Mouse (Mus musculus) brain, embryonic 14.5 days (tissue): ENCODE results near the gene Tex19.1. TPM values are rescaled to one million over a fixed set of nuclear protein-coding genes. Genes with fewer than 3 reads are reported as not detected.

Experiments
- DNase-seq: peaks from one replicate; pipeline ENCODE4 v3.0.0-alpha.2; 2011; ENCODE audit warnings: low read depth
- CTCF ChIP-seq: fragments of 200-500 bp; IDR thresholded peaks from 2 replicates; pipeline ENCODE4 v1.5.1; 2012; ENCODE audit warnings: inconsistent platforms, mild to moderate bottlenecking, moderate library complexity, borderline replicate concordance; ENCODE audit not compliant: insufficient read depth, insufficient read length; ENCODE audit errors: extremely low read depth
- POLR2A ChIP-seq: fragments of 200-500 bp; IDR thresholded peaks from 2 replicates; pipeline ENCODE4 v1.6.1; 2012; ENCODE audit warnings: mild to moderate bottlenecking, inconsistent platforms, borderline replicate concordance; ENCODE audit not compliant: poor library complexity, insufficient read depth, insufficient read length, severe bottlenecking; ENCODE audit errors: extremely low read depth
- polyA plus RNA-seq: library from polyadenylated mRNA; depleted of rRNA; stranded (reverse); fragments of >200 nt; gene quantifications from 2 replicates; pipeline ENCODE4 v1.2.3, GENCODE M21; 2012

The Tex19.1 gene
- polyA plus RNA-seq, 1 experiment: not detected

DNA sequence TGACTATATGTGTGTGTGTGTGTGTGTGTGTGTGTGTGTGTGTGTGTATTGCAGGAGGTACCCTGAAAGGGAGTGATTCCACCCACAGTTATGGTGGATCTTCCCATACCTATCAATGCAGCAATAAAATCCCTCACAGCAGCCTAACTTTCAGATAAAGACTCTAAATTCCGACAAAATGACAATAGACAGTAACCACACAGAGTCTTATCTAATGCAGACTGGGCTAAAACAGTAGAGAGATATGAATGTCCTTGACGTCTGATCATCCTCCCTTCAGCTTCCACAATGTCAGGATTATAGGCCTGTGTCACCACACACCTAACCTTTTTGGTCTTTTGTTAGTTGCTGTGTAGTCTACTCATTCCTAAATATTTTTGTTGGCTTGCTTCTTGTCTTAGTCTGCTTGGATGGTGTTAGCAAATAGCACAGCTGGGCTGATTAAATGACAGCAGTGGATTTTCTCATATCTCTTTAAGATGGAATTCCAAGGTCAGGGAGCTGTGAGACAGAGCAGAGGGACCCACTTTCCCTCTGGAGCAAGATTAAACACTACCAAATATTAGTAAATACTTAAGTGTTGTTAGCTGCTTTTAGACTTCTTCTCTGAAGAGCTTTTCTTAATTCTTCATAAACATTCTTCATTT is 23.8 kb upstream of the Tex19.1 start:
- DNase-seq: no peak
- TF ChIP-seq CTCF (no peak), POLR2A (no peak)

DNA sequence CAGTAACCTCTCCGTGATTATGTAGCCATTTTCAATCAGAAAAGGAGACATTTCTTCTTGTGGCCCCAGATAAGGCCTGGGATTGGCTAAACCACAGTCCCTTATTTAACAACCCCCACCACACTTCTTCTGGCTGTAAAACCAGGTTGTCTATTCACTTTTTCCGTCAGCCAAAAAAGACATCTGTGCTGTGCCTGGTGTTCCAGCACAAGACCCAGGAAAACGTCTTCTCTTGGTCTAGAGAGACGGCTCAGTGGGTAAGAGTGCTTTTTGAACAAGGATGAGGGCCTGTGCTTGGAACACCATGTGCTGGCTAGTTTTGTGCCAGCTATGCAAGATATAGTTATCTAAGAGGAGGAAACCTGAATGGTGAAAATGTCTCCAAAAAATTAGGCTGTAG is 22.5 kb upstream of the Tex19.1 start:
- no peak for DNase-seq
- TF ChIP-seq POLR2A (no peak), CTCF (no peak)

DNA sequence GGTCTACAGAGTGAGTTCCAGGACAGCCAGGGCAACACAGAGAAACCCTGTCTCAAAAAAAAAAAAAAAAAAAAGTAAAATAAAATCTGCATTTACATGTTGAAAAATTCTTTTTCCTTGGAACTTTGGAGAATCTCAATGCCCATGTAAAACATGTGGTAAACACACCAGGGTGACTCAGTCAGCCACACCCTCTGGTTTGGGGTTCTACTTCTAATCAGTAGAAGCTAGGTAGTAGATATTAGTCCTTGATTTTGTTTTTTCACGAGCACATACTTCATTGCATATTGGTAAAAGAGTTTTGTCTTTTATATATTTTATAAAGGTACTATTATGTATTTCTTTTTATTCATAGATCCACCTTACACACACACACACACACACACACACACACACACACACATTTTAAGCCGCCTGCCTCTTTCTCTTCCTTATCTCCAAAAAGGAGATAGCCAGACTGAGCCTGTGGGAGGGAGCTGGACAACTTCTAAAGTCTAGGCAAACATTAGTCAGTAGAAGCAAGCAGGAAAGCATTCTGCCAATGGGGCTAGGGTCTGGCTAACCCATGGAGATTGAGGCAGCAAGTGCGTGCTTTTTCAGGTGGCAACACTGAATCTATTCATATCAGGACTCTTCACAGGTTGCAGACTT is 20.3 kb upstream of the Tex19.1 start:
- DNase-seq: no peak
- TF ChIP-seq POLR2A (no peak), CTCF (no peak)

DNA sequence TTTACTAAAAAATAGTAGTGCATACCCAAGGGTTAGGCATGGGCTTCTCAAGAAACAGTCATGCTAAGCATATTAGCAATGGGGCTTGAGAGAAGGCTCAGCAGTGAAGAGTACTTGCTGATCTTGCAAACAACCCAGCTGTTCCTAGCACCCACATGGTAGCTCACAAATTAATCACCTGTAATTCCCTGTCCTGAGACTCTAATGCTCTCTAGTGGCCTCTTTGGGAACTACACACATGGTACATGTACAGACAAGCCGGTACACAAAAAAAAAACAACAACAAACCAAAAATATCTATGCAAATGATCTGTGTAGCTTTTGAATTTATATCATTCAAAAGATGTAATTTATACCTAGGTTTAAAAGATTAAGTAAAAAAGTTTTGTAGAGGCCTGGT is 19.5 kb upstream of the Tex19.1 start:
- TF ChIP-seq POLR2A (no peak), CTCF (no peak)
- no peak for DNase-seq

DNA sequence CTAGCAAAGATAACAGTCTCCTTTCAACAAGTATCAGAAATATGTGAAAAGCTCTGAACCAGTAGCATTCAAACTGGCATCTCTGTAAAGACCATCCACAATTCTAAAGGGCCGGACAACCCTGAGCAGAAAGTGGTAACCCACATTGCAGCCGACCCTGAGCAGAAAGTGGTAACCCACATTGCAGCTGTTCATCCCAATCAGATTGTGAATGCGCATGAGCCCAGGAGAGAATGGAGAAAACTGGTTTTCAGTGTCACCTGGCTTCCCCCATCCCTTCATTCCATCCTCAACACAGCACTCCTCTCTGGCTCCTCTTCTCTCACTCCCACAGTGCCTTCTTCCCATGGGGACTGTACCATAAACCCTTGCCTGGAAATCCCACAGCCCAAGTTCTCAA is 18.5 kb upstream of the Tex19.1 start:
- no peak for DNase-seq
- TF ChIP-seq CTCF (no peak), POLR2A (no peak)

DNA sequence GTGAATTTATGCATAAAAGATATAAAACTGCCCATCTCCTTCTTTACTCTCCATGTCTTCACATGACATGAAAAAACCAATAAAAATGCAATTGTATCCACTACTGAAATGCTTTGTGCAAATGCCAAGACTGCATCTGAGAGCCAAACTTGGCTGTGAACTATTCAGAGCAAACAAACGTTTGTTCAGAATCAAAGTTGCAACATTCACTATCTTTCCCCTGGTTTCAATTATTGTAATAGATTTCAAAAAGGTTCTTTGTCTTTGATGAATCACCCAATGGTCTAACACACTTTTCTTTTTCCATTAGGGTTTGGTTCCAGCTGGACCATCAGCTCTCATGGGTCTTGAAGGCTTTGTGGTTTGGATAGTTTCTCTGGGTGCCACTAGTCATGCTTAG is 16.3 kb upstream of the Tex19.1 start:
- TF ChIP-seq CTCF (no peak), POLR2A (no peak)
- no peak for DNase-seq

DNA sequence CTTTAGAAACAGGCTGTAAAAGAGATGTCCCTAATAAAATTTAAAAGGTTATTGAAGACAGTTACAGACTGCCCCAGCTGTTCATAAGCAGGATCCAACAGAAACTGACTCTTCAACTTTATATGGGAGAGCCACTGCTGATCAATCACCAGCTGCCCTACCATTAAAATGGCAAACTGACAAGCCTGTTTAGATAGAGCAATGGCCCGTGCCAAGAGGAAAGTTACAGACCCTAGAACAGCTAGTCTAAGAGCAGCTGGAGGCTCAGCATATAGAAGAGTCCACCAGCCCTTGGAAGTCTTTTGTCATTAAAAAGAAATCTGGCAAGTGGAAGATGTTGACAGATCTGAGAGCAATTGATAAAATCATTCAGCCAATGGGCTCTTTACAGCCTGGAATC is 11.3 kb upstream of the Tex19.1 start:
- no peak for DNase-seq
- TF ChIP-seq POLR2A (no peak), CTCF (no peak)

DNA sequence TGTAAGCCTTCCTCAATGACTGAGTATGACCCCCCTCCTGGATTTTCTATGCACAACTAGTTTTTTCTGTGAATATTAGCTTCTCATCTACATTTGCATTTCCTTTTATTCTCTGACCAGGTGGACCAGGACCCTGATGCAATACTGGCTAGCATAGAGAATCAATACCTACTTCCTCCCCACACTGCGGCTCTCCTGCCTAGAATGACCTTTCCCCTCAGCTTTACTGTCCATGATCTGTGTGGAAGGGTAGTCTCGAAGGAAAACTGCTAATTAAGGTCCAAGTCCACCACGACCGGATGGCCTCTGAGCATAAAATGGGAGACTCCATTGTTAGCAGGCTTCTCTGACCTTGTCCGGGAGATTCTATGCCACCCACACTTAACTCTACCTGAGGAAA is 8.3 kb upstream of the Tex19.1 start:
- TF ChIP-seq POLR2A: no peak
- no peak for TF ChIP-seq CTCF

DNA sequence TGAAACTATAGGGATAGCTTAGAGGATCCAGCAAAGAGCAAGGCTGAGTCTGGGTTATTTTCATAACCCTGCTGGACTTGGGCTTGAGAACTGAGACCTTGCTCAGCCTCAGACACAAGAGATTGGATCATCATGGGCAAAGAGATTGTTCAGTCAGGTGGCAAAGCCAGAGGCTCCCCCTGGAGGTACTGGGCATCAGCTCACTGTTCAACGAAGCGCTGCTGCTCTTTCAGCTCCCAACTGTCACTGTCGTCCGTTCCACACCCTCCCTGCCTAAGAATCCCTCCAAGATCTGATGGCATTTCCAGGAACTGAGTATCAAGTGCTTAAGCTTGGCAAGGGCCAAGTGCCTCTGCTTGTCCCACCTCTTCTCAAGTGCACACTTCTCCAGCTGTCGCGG is 7.2 kb upstream of the Tex19.1 start:
- no peak for TF ChIP-seq POLR2A
- TF ChIP-seq CTCF: 0 out of 2 replicates have a peak, but pooled peaks have one; percentile 4
- no peak for DNase-seq

More for the DNA sequence above, 8.3 kb upstream of the Tex19.1 start:
- DNase-seq: no peak

DNA sequence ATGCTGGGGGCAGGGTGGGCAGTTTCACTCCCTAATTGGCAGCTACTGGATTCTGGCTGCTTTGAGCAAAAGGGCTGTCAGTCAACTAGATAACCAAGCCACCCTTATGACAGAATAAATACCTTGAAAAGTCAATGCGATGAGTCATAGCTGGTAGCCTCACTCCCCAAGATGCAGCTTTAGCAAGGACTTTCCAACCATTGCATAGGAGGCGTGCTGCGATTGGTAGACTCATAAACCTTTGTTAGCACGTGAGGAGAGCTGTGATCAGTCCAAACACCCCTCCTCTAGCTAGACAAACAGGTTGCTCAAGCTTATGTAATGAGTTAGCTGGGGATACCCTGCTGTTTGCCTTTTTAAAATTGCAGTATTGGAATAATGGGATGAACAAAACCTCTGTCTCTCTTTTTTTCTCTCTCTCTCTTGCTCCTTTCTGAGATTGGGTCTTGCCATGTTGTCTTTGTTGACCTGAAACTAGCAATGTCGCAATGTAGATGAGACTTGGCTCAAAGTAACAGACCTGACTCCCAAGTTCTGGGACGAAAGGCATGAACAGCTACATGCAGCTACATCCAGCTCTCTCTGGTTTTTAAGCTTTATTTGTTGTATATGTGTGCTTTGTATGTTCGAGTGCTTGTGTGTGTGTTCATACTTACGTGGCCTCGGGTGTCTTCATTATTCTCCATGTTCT is 2.5 kb upstream of the Tex19.1 start:
- DNase-seq: no peak
- TF ChIP-seq POLR2A (no peak), CTCF (no peak)

DNA sequence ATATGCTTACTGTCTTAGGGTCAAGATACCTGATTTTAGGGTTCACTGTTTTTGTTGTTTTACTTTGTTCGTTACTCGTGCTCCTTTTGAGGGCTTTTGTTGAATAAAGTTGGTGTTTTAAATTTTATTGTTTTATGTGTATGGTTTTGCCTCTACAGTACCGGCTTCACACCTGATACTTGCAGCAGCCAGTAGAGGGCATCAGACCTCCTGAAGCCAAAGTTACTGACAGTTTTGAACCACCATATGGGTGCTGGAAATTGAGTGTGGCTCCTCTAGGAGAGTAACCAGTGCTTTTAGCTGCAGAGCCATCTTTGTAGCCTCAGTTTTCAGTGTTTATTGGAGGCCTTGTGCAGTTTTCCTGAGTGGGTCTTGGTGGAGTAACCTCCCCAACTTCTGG is 2.2 kb downstream of the Tex19.1 start:
- DNase-seq: no peak
- peak; percentile 22; the same call in 1 of the 2 replicates for TF ChIP-seq CTCF
- no peak for TF ChIP-seq POLR2A
